Mouse (Mus musculus) C2C12 (cell line): ENCODE data around the gene Itpkb.

Experiments
- CEBPB ChIP-seq: IDR thresholded peaks from one replicate; pipeline ENCODE4 v1.6.1; 2011; ENCODE audit warnings: low read depth, mild to moderate bottlenecking, control low read depth, moderate library complexity
- CTCF ChIP-seq: IDR thresholded peaks from one replicate; pipeline ENCODE4 v1.5.1; 2011; ENCODE audit not compliant: control insufficient read depth, insufficient read depth, insufficient read length
- MYOG ChIP-seq: IDR thresholded peaks from one replicate; pipeline ENCODE4 v1.6.1; 2011; ENCODE audit not compliant: control insufficient read depth, insufficient read length; ENCODE audit errors: extremely low read depth

- TF ChIP-seq CTCF (no peak), CEBPB (no peak), MYOG (no peak)
Observed at GRCm38 (mm10) chr1:180368646-180369045, 38.4 kb downstream of the Itpkb start.
